Mouse (Mus musculus): ENCODE measurements around the gene Mepe.

The Mepe gene

DNA sequence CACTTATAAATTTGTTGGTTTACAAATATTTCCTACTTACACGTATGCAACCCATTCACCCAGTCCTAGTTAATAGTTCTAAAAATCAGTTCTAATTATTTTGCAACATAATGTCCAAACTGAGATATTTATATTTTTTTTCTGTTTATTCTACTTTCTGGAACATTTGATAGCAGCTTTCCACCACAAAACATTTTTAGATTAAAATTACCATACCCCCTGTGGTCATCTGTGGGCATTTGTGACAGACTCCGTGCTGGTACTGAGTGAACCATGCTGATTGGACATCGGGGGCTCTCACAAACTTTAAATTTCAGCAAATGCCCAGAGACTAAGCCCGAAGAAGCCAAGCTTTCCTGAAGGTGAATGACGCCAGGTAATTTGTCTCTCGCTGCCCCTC is at the start of gene Mepe:
Mepe (plus strand) TSS at position 301 of the 400 bp plus-strand sequence.
- no peak for DNase-seq (ENCODE audit: low spot score)

DNA sequence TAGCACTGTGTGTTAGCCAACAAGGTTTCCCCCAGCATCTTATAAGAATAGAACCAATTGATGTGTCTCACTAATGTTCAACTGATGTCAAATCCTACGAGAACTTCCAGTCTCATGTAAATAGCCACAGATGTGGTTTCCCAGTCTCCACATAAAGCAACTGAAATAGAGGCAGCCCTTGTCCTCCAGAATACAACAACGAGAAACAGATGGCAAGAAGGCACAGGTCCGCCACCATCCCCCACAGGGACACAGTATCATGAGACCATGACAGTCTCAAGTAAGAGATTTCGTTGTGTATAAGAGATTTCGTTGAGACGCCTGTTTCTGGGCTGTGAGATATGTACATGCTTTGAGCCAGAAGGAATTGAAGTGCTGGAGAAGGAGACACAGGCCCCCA is 30.9 kb upstream of the Mepe start:
- peak; percentile 60 for DNase-seq (ENCODE audit: low spot score)

DNA sequence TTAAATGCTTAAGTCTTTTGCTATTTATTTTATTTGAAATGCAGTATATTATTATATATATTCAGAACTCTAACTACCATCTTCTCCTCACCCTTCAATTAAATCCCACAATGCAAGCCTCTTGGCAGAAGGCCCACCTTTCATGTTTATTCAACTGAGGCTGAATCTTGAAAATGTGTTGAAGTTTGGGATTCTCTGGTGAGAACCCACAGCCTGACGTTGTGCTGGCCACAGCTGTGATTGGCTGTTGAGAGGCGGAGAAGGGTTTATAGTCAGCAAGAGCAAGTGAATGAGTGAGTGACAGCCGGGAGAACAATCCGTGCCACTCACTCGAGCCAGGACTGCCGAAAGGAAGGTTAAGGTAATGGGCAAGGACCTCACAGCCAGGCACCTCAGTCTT is 26.1 kb upstream of the Mepe start, which contains the start of gene Ibsp:
Ibsp (plus strand) TSS at position 178 of the 400 bp plus-strand sequence.
- DNase-seq (ENCODE audit: low spot score): no peak

DNA sequence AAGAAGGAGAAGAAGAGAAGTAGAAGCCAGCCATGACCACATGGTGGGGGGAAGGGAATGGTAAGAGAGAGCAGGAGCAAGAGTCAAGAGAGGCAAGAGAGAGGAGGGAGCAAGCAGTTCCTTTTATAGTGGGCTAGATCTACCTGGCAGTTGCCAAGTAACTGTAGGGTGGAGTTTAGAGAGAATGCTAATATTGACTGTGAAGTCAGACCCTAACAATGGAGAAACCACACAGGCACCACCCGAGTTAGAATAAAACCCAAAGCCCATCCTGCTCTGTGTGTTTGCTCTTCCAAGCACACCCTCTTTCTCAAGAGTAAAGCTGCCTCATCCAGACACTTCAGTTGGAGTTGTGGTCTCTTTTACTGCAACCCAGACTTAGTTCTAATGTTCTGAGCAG is 11.1 kb upstream of the Mepe start:
- DNase-seq (ENCODE audit: low spot score): no peak

DNA sequence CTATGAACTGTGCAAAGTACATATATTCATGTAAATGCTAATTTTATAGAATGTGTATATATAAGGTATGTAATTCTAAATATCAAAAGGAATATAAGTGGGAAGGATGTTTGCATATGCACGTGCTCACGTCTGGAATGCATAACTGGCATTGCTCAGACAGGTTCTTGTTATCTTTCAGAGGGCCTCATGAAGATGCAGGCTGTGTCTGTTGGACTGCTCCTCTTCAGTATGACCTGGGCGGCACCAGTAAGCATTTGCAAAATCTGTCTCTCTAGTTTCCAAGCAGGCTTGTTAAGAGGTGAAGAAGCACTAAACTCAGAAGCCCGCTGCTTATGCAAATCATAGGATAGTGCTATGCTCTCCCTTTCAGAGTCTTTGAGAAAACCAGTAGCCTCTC is 1.8 kb downstream of the Mepe start:
- no peak for DNase-seq (ENCODE audit: low spot score)

DNA sequence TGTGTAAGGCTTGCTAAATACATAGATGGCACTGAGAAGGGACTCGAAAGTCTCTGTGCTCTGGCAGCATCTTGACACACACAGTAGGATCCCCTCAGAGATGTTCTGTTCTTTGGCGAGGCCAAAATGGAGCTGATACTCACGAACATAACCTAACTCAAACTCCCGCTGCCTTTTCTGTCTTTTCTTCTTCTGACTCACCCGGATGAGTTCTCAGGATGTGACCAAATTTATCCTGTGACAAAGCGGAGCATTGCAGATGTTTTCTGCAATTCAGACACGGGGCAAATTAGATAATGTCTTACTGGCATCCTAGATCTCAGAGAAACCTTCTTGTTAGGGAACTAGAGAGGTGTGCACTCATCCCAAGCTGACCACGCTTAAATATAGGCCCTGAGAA is 2.3 kb downstream of the Mepe start:
- DNase-seq (ENCODE audit: low spot score): no peak

DNA sequence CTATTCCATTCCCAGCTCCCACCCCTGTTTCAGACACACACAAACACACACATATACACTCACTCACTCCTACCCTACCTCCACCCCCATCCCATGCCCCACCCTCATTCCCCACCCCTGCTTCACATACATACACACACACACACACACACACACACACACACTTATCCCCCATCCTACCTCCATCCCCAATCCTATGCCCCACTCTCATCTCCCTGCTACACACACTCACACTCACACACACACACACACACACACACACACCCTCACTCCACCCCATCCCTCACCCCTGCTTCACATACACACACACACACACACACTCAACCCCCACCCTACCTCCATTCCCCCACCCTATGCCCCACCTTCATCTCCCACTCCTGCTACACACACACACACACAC is 2.7 kb downstream of the Mepe start:
- DNase-seq (ENCODE audit: low spot score): no peak

DNA sequence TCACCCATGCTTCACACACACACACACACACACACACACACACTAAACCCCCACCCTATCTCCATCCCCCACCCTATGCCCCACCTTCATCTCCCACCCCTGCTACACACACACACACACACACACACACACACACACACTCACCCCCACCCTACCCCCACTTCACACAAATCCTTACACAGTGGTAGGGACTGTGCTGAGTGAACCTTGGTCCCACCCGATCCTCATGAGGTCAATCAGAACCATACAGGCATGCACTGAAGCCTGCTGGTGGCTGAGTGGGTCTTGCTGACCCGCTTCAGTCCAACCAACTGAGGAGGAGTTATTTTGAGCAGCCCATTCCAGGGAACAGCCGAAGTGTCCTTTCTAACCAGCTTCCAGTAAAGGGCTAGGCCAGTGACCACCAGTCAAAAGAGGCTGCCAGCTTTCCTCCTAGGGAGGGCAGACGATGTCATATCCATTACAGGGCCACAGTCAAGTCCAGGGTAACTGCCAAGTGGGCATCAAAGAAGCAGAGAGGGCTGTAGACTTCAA is 3.3 kb downstream of the Mepe start:
- DNase-seq (ENCODE audit: low spot score): no peak

DNA sequence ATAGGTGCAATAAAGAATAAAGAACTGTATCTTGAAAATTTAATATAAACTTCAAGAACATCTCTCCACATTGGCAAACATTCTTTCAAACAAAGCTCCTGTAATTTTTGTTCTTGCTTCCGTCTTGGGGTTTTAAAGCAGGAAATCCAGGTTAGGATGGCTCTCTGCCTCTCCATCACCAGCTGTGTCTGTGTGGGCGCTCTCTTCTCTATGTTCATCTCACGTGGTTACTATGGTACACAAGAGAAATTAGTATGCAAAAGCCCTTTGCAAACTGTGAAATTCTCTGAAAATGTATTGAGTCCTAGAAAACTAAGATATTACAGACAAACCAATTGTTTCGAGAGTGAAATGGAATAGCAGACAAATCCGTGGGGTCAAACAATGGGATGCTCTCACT is 4.3 kb downstream of the Mepe start:
- DNase-seq (ENCODE audit: low spot score): no peak

DNA sequence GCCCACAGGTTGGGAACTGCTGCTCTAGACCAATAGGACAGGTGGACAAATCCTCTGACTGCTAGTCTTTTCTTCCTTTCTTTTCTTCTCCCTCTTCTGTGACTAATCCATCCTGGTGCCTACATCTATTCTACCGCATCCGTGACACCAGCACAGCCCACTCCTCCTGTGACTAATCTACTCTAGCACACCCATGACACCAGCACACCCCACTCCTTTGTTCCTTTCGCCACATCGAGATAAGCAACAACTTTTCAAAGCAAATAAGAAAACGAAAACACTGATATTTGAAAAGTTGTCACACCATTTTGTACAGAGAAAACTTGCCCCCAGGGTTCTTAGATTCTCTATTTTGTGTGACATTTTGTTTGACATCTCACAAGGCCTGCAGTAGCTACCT is 5.0 kb downstream of the Mepe start:
- no peak for DNase-seq (ENCODE audit: low spot score)

DNA sequence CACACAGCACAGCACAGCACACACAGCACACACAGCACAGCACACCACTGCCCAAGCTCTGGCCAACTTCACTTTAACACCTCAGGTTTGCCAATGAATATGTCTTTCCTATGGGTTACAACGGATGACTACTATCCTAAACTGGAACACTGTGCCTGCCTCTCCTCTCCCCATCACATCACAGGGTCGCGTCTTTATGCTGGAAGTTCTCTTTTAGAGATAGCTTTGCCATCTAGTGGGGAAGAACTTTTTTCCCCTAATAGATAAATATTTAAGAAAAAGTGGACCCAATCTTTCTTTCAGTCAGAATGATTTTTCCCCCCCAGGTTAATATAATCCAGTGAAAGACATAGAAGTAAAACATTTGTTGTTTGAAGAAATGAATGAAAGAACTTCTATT is 7.2 kb downstream of the Mepe start:
- DNase-seq (ENCODE audit: low spot score): no peak

DNA sequence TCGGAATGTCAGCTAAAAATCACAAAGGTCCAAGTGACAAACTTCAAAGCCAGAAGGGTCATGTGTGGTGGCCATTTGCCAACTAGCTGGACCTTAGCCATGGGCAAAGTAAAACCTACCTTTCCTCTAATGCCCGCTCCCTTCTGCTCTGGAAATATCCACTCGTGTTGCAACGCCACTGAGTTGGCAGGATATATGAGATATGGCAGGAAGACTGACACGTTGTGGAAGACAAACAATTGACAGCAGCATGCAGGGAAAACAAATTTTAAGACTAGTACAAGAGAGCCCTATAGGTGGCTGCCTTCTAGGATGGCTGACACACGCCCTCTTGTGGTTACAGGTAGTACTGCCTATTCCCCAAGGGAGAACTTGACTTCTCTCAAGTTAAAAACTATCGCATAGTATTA is 8.1 kb downstream of the Mepe start:
- peak; percentile 86 for DNase-seq (ENCODE audit: low spot score)

DNA sequence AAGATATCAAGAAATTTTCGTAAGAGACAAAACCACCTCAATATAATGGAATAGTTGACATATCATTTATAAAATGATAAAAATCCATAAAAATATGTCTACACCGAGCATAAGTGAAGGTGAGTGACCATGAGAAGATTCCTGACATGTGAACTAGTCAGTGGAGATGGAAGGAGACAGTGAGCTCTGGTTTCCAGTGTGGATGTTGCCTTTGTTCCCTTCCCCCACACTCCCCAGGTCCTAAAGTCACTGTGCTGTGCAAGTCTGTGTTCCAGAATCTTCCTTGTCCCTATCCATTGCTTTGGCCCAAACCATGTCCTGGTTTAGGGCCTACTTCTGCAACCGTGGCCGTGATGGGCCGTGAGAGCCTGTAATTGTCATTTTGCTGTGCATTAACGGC is 8.5 kb downstream of the Mepe start:
- DNase-seq (ENCODE audit: low spot score): no peak

DNA sequence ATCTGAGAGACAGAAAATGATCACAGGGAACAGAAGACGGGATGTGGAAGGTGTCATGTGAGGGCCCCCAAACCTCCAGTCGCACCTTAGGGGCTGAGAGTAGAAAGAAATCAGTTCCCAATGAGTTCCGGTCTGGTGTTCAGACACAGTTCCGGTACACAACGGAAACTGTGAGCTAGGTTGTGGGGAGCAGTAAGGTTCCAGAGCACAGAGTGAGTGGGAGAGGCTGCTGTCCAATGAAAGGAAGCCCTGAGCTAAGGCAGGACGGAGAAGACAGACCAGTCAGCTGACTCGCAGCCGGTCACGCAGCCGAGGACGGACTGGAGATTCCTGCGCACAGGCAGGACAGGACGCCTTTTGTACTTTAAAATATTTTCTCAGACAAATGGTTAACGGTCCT is 9.4 kb downstream of the Mepe start:
- no peak for DNase-seq (ENCODE audit: low spot score)

DNA sequence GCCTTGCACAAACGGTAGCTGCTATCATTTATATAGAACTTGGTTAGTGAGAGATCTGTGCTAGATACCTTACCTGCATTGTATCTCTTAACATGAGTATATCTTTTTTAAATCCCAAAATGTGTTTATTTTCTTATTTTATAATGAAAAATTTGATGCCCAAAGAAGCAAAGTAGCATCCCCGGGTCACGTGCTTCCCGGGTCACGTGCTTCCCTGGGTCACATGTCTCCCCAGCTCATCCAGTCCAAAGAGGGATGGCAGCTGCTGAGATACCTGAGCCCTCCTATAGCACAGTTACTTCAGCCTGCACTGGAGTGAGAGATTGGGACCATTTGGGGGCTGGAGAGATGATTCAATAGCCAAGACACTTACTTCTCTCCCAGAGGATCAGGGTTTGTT is 10.8 kb downstream of the Mepe start:
- no peak for DNase-seq (ENCODE audit: low spot score)

DNA sequence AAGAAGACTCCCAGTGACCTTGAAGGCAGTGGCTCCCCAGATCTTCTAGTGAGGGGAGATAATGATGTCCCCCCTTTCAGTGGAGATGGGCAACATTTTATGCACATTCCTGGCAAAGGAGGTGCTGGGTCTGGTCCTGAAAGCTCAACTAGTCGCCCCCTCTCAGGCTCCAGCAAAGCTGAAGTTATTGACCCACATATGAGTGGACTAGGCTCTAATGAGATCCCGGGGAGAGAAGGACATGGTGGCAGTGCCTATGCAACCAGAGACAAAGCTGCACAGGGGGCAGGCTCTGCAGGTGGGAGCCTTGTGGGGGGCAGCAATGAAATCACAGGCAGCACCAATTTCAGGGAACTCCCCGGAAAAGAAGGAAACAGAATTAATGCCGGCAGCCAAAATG is 12.4 kb downstream of the Mepe start:
- DNase-seq (ENCODE audit: low spot score): no peak

DNA sequence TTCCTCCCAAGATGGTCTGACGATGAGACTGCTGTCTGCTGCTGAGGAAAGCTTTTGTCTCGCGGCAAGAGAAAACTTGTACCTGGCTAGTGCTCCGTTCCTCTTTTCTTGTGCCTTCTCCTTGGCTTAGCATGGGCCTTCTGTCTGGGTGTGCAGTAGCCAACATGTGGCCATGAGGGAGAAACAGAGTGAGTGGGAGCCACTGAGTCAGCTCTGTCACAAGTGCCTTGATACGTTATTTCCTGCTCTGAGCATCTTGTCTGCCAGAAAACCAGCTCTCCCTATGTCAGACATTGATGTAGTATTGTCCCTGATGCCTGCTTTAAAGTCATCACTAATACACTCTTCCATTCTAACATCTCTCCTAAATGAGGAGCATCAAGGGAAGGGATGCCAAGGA is 13.9 kb downstream of the Mepe start:
- DNase-seq (ENCODE audit: low spot score): no peak

DNA sequence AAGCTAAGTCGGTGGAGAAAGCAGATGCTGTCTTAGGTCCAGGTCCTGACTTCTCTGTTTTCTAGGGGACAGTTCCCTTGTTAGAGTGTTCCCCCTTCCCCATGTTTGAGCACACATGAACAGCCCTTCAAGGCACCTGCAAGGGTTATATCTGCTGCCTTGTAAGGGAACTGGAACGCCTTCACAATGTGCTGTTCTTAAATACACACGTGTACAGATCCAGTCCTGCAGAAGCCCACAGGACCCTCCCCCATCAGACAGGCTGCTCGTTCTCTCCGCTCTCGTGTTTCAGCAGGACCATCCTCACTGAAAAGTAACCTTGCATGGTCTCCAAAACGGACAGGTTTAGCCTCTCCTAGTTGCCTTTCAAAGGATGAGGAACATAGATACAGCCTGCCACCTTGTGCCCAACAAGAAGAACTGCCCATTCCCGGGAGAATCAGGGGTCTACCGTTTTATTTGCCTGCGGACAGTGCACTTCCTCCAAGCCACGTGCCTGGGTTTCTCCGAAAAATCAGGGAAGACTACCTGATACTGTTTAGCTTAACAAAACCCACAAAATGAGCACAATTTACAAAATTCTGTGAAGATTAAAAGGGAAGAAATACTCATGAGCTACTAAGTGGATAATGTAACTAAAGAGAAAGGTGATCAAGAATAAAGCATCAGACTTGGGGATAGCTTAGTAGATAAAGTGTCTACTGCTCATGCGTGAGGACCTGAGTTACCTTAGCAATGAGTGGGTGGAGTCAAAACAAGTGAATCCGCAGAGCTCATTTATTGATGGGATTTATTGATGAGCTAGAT is 14.8 kb downstream of the Mepe start:
- peak; percentile 90 for DNase-seq (ENCODE audit: low spot score)

DNA sequence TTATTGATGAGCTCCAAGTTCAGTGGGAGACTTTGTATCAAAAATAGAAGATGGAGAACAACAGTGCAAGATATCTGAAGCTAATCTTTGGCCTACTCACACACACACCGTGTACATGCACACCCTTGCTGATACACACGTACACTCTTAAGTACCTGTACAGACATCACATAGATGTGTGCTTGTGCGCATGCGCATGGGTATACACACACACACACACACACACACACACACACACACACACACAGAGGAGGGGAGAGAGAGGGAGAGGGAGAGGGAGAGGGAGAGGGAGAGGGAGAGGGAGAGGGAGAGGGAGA is 15.3 kb downstream of the Mepe start:
- no peak for DNase-seq (ENCODE audit: low spot score)

DNA sequence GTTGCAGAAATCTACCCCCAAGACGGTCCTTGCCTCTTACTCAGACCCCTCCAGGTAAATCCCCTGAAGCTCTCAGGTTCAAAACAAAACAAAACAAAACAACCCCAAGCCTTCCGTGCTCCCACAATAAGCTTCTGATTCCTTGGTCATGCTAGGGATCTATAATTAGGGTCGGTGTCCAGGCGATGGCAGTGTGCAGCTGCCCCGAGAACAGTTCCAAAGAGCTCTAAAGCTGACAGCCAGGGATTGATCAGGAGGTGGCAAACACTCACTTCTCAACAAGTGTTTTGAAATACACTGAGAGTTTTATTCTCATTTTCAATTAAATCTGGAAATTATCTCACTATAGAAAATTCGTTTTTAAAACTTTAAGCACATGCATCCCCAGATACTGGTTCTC is 17.8 kb downstream of the Mepe start:
- no peak for DNase-seq (ENCODE audit: low spot score)

DNA sequence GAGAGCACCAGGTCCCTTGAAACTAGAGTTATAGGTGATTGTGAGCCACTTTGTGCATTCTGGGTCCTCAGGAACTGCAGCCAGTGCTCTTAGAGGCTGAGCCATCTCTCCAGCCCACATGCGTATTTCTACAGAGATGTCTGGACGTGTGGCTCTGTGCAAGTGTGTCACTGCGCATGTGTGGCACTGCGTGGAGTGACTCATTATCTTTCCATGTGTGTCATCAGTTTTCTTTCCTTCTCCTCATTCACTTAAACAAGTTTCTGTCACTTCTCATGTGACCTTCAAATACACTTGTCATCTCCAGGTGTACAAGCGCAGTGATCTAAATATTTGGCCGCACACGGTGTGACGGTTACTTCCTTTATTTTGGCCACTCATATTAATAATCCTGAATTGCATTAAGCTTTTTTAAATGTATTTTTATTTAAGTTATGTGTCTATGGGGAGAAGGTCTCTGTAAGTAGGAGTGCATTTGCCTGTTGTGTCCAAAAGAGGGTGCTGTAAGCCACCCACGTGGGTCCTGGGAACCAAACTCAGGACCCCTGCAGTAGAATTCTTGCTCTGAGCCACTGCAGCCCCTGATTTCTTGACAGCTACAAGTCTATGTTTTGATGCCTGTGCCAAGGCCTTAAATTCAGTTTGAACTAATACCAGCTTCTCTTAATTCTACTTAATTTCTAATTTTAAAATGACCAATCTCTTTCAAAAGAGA is 19.6 kb downstream of the Mepe start:
- DNase-seq (ENCODE audit: low spot score): no peak

DNA sequence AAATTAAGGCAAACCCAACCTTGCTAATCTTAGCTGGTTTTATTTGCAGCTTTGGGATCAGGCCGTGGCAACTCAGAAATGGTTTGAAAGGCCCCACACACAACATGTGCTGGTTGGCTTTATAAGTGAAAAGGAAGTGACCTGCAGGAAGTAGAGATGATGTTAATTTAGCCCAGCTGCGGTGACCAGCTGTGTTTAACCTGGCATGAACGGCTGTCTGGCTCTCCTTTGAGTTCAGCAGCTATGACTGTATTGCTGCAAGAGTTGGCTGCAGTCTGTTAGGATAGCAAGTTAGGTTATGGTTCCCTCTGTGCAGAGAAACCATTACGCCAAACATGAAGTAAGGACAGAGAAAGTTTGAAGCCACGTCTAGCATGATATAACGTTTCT is 20.1 kb downstream of the Mepe start:
- no peak for DNase-seq (ENCODE audit: low spot score)

DNA sequence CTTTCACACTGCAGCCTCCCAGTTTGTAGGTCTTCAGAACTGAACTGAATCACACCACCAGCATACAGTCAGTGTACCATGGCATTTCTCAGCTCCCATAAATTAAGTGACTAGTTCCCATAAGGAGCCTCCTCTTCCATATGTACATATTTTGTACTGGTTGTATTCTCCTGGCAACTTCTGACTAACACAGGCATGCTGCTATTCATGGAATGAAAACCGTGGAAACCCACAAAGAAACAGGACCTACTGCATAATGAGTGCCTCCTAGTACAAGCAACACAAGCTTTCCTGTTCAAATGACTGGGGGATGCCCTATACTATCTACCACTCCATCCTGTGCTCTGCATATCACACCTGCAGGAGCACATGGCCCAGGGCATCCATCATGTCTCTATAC is 25.9 kb downstream of the Mepe start:
- DNase-seq (ENCODE audit: low spot score): no peak

DNA sequence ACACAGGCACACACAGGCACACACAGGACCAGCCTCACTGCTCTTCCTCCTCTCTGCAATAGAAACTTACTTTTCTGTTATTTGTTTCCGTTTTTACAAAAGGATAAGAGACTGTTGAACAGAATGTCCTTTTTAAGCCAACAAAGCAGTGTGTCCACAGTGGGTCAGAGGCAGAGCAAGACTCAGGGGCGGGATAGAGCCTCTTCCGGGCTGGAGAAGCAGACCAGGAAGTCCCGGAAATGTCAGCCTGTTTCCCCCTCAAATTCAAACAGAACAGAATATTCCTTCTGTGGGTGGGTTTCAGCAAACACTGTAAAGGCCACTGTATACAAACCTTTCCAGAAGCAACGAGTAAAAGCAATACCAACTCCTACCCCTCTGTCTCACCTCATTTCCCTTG is 26.7 kb downstream of the Mepe start:
- no peak for DNase-seq (ENCODE audit: low spot score)

All from embryo, embryonic 10.5 days (tissue).